Mouse (Mus musculus) embryonic stem cell, embryonic (primary cell): ENCODE data around the gene Cd164l2.

Source experiments
- CTCF ChIA-PET, 4 experiments: fragments of 300-600 bp in 2 of 4; fragments of 350-600 bp in 2 of 4; sonication (Branson Sonifier 250); formaldehyde crosslinking; loops; one replicate each; lab custom pipeline; 2022; ENCODE audit warnings: inconsistent platforms in 2 of 4; lab: Charles Lee
- POLR2A ChIA-PET, 4 experiments: fragments of 300-600 bp in 2 of 4; fragments of 350-600 bp in 2 of 4; sonication (Branson Sonifier 250); formaldehyde crosslinking; loops; one replicate each; lab custom pipeline; 2022; ENCODE audit warnings: antibody characterized with exemption in 4 of 4, inconsistent platforms in 1 of 4; lab: Charles Lee

Cd164l2 gene

GRCm38 (mm10) chr4:133184031-133184897 is 27.7 kb upstream of the Cd164l2 start:
- POLR2A ChIA-PET = interaction anchor here (0.7 to 2.3 kb wide), 20 partner anchors 9 to 185 kb away, joined by 3 to 11 read pairs (median 3); partner anchors contain the start of genes Slc9a1 (in 1 of the 4) and Wdtc1 (in 1 of the 4)
- CTCF ChIA-PET = interaction anchor here in 3 of 4 experiments (0.9 to 1.2 kb wide), 3 partner anchors 113 to 198 kb away, joined by 3 read pairs; no protein-coding TSS in a partner anchor

GRCm38 (mm10) chr4:133184898-133185665 is 26.8 kb upstream of the Cd164l2 start:
- ChIA-PET POLR2A (interaction anchor here in 2 of 4 experiments (0.6 to 2.3 kb wide), 14 partner anchors 9 to 293 kb away, joined by 3 to 11 read pairs (median 4); no protein-coding TSS in a partner anchor), CTCF (interaction anchor here in 2 of 4 experiments (0.7 to 1.0 kb wide), 2 partner anchors 11 to 940 kb away, joined by 3 read pairs; no protein-coding TSS in a partner anchor)

DNA sequence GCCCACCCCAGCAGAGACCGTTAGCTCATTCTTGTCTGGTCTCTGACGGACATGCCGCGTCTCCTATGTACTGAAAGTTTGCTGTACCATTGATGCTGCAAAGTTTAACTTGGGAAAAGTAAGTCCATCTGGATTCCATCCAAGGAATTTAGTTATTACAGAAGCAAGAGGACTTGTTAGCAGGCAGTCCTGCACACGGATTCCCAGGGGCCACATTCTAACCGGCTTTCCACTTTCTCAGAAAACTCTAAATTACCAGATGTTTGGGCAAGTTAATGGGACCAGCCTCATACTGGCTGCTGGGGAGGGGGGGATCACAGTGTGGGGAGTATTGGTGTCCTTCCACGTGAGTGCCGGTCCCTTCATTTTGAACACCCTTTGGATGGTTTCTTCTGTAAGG is 26.0 kb upstream of the Cd164l2 start:
- ChIA-PET POLR2A (interaction anchor here in 2 of 4 experiments (0.6 to 1.4 kb wide), 10 partner anchors 9 to 294 kb away, joined by 3 to 5 read pairs (median 3); no protein-coding TSS in a partner anchor), CTCF (interaction anchor here in 2 of 4 experiments (0.6 to 1.0 kb wide), 2 partner anchors 10 to 12 kb away, joined by 3 read pairs; no protein-coding TSS in a partner anchor)

DNA sequence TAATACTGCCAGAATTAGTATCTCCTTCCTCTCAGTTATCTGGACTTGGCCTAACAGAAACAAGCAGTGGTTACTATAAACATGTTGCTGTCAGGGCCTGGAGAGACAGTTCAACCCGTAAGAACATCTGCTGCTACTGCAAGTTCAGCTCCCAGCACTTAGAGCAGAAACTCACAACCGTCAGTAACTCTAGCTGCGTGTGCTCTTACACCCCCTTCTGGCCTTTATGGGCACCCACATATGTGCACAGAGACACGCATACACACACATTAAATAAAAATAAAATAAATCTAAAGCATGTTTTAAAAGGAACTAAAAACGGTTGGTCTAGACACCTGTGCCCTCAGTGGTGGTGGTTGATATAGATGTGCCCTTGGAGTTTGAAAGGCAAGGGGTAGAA is 25.1 kb upstream of the Cd164l2 start:
- ChIA-PET POLR2A (interaction anchor here in 3 of 4 experiments (0.6 to 1.5 kb wide), 5 partner anchors 18 to 199 kb away, joined by 3 to 4 read pairs (median 3); no protein-coding TSS in a partner anchor), CTCF (interaction anchor here in 2 of 4 experiments (0.7 to 1.0 kb wide), 2 partner anchors 10 to 294 kb away, joined by 3 read pairs; no protein-coding TSS in a partner anchor)

DNA sequence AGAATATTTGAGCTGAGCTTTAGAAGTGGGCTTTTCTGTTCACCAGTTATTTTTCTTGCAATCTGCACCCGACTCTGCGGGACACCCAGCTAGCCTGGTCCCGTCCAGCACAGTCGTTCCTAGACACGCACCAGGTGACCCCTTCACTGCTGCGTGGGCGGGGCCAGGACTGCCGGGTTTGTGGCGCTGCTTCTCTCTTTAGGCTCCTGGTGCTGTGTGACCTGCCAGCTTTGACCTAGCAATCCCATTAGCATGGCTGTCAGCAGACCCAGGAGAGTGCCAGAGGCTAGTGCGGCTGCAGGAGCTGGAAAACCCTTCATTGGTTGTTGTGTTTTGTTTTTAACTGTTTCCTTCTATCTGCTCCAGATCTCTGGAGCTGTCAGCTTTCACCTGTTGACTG is 22.5 kb upstream of the Cd164l2 start:
- CTCF ChIA-PET = interaction anchor here in 3 of 4 experiments (0.6 to 1.7 kb wide), 8 partner anchors 9 to 366 kb away, joined by 3 to 7 read pairs (median 4); no protein-coding TSS in a partner anchor
- POLR2A ChIA-PET = interaction anchor here in 3 of 4 experiments (0.6 to 3.8 kb wide), 14 partner anchors 9 to 381 kb away, joined by 3 to 16 read pairs (median 4); no protein-coding TSS in a partner anchor

DNA sequence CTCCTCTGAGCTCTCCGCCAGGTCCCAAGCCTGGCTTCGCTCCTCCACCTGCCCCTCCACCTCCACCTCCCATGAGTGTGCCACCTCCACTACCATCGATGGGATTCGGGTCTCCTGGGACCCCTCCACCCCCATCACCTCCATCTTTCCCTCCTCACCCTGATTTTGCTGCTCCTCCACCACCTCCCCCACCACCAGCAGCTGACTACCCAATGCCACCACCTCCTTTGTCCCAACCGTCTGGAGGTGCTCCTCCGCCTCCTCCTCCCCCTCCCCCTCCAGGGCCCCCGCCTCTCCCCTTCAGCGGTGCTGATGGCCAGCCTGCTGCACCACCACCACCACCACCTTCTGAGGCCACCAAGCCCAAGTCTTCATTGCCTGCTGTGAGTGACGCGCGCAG is 17.4 kb upstream of the Cd164l2 start:
- ChIA-PET POLR2A (interaction anchor here in 2 of 4 experiments (1.1 to 1.5 kb wide), 6 partner anchors 9 to 149 kb away, joined by 3 to 5 read pairs (median 3); no protein-coding TSS in a partner anchor), CTCF (interaction anchor here in 1 of 4 experiments (0.8 kb wide), 1 partner anchor 115 kb away, joined by 3 read pairs; no protein-coding TSS in a partner anchor)

- ChIA-PET POLR2A (interaction anchor here in 3 of 4 experiments (0.6 to 1.5 kb wide), 8 partner anchors 9 to 149 kb away, joined by 3 to 5 read pairs (median 3); no protein-coding TSS in a partner anchor), CTCF (interaction anchor here in 2 of 4 experiments (0.6 to 0.8 kb wide), 2 partner anchors 114 to 699 kb away, joined by 3 to 4 read pairs; no protein-coding TSS in a partner anchor)
These were observed 16.9 kb upstream of the Cd164l2 start for GRCm38 (mm10) chr4:133195014-133195413.

GRCm38 (mm10) chr4:133196136-133196535 is 15.8 kb upstream of the Cd164l2 start:
- CTCF ChIA-PET = interaction anchor here in 1 of 4 experiments (0.6 to 1.2 kb wide), 6 partner anchors 15 to 682 kb away, joined by 3 to 4 read pairs (median 3); partner anchors contain the start of genes Cd164l2 and Gpr3
- POLR2A ChIA-PET = interaction anchor here in 3 of 4 experiments (0.6 to 1.6 kb wide), 11 partner anchors 11 to 1506 kb away, joined by 3 to 6 read pairs (median 3); partner anchors contain the start of genes Ahdc1 (in 1 of the 3), Cd164l2 (in 1 of the 3) and Wdtc1 (in 1 of the 3)

- CTCF ChIA-PET = interaction anchor here in 2 of 4 experiments (0.6 to 1.2 kb wide), 6 partner anchors 14 to 275 kb away, joined by 3 read pairs; partner anchors contain the start of genes Cd164l2 (in 1 of the 2) and Gpr3 (in 1 of the 2)
- POLR2A ChIA-PET = interaction anchor here in 3 of 4 experiments (0.6 to 1.6 kb wide), 9 partner anchors 12 to 1505 kb away, joined by 3 to 6 read pairs (median 3); partner anchors contain the start of gene Ahdc1 (in 1 of the 3)
These were observed 15.1 kb upstream of the Cd164l2 start for GRCm38 (mm10) chr4:133196852-133197251.

DNA sequence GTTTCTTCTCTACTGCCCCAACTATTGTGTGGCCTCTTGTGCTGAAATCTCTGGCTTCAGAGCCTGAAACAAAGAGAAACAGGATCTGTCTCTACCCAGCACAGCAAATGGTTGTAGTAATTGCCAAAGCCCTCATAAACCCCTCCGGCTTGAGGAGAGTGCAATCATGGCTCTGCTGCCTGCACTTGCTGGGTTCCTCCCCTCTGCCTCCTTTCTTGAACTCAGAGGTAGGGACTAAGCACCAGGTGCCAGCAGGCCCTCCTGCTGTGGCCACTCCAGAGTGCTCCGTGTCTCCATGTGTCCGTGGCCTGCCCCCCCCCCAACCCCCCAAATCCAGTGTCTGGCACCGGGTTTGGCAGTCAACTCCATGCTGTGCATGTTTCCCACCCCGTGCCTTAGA is 14.6 kb upstream of the Cd164l2 start:
- CTCF ChIA-PET = interaction anchor here in 2 of 4 experiments (0.6 to 1.2 kb wide), 4 partner anchors 15 to 275 kb away, joined by 3 read pairs; partner anchors contain the start of genes Cd164l2 (in 1 of the 2) and Gpr3 (in 1 of the 2)

DNA sequence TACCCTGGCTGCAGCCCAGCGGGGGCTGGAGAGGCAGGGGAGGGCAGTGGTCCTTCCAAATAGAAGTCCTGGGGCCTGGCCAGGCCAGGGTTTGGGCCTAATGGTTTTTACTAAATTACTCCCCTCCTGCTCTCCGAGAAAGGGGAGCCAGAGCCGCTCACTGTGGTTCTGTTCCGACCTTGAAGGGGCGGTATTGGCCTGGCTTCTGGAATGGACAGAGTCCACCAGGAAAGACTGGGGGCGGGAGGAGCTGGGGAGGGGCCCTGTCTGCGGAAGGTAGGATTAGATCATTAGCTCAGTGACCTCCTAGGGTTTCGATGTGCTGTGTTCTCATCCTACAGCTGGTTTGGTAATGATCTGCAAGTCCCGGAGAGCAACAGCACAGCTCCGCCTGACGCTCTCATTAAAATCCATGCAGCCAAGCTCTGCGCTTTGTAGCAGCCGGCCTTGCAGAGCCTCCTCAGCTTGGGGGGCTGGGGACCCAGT is 14.1 kb upstream of the Cd164l2 start:
- ChIA-PET POLR2A (interaction anchor here (0.6 to 2.9 kb wide), 18 partner anchors 8 to 248 kb away, joined by 3 to 16 read pairs (median 3); partner anchors contain the start of gene Wasf2 (in 1 of the 4)), CTCF (interaction anchor here (0.6 to 1.9 kb wide), 7 partner anchors 9 to 152 kb away, joined by 3 to 7 read pairs (median 4); no protein-coding TSS in a partner anchor)

More for the DNA sequence above, 14.6 kb upstream of the Cd164l2 start:
- POLR2A ChIA-PET = interaction anchor here in 2 of 4 experiments (0.7 to 2.9 kb wide), 9 partner anchors 8 to 247 kb away, joined by 3 to 16 read pairs (median 4); partner anchors contain the start of genes Ahdc1 (in 1 of the 2) and Wasf2 (in 1 of the 2)

DNA sequence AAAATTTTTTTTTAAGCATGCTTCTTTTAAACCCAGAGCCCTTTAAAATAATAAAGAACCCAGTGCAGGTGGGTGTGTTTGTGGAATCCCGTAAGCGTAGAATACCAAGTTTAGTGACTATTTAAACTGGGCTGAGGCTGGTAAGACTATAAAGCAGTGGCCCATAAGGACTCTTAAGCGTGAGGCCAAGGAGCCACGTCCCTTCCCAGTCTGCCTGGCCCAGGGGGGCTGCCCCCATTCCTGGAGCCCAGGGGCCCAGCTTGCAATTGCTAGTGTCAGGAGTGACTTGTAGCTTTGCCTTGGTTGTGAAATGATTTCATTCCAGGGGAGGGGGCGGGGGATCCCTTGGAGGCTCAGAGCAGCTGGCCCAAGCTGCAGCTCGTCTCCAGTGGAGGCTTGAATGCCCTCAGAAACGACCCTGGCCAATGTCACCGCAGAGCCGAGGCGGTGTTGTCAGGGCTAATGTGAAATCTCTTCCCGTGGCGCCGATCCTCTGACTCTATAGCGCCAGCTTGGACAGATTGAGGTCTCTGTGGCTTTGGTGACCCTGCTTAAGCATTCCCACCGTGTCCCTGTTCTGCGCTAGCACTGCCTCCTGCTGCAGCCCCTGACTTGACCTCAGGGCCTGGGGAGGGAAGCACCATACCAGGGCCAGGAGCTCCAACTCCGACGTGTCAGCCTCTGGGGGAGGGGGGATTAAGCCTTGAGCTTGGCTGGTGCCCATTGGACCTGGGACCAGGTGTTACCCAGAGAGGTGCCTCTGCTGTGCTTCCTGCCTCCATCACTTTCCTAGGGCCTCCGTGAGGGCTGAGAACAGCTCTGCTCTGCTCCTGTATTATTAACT is 13.4 kb upstream of the Cd164l2 start:
- POLR2A ChIA-PET = interaction anchor here (0.6 to 2.9 kb wide), 20 partner anchors 9 to 248 kb away, joined by 3 to 16 read pairs (median 3); partner anchors contain the start of gene Wasf2 (in 1 of the 4)
- CTCF ChIA-PET = interaction anchor here (0.6 to 1.9 kb wide), 11 partner anchors 9 to 1077 kb away, joined by 3 to 9 read pairs (median 4); no protein-coding TSS in a partner anchor

DNA sequence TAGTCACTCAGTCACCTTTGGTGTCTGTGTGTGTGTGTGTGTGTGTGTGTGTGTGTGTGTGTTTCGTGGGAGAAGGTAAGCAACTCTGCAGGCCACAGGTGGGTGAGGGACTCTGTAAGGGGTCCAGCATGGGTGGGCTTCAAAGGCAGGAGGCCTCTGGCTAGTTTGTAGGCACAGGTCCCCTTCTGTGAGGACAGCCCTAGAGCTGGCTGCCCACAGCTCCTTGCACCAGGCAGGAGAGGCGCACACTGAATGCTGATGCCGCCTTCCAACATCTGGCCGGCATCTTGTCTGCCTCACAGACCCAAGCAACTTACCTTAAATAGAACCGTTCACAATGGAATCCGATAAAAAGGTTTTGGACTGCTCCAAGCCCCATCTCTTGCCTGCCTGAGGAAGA is 12.2 kb upstream of the Cd164l2 start:
- CTCF ChIA-PET = interaction anchor here in 3 of 4 experiments (0.5 to 0.9 kb wide), 5 partner anchors 14 to 251 kb away, joined by 4 to 5 read pairs (median 4); no protein-coding TSS in a partner anchor
- POLR2A ChIA-PET = interaction anchor here in 3 of 4 experiments (0.6 to 3.1 kb wide), 16 partner anchors 9 to 190 kb away, joined by 3 to 20 read pairs (median 5); partner anchors contain the start of genes Cd164l2 (in 1 of the 3), Gpr3 (in 1 of the 3) and Wdtc1 (in 1 of the 3)

GRCm38 (mm10) chr4:133200343-133200742 is 11.6 kb upstream of the Cd164l2 start:
- CTCF ChIA-PET = interaction anchor here (0.6 to 1.6 kb wide), 8 partner anchors 11 to 237 kb away, joined by 3 to 6 read pairs (median 4); partner anchors contain the start of gene Cd164l2 (in 1 of the 4)
- POLR2A ChIA-PET = interaction anchor here in 3 of 4 experiments (0.6 to 3.1 kb wide), 28 partner anchors 8 to 291 kb away, joined by 3 to 20 read pairs (median 4); partner anchors contain the start of genes Gpr3 (in 2 of the 3), Cd164l2 (in 1 of the 3) and Wdtc1 (in 1 of the 3)
